Mouse (Mus musculus): ENCODE results near the gene Btn2a2. TPM values are rescaled to one million over a fixed set of nuclear protein-coding genes. Genes with fewer than 3 reads are reported as not detected.

The Btn2a2 gene
- total RNA-seq, 2 experiments from 2014 or later, result 0.65 to 1.4 TPM

GRCm38 (mm10) chr13:23462063-23462462 lies 26.6 kb downstream of the Btn2a2 start:
- no peak for TF ChIP-seq CTCF (IDR thresholded peaks at IDR 0.05)
- no peak overlapping the region for H3K4me3 ChIP-seq
- DNase-seq (ENCODE audit: extremely low spot score in 1 of 2, low spot score in 2 of 2), result no peak
- H3K27ac ChIP-seq, result no peak overlapping the region
- intact Hi-C loops (cut with DNase I), result no loop called here

DNA sequence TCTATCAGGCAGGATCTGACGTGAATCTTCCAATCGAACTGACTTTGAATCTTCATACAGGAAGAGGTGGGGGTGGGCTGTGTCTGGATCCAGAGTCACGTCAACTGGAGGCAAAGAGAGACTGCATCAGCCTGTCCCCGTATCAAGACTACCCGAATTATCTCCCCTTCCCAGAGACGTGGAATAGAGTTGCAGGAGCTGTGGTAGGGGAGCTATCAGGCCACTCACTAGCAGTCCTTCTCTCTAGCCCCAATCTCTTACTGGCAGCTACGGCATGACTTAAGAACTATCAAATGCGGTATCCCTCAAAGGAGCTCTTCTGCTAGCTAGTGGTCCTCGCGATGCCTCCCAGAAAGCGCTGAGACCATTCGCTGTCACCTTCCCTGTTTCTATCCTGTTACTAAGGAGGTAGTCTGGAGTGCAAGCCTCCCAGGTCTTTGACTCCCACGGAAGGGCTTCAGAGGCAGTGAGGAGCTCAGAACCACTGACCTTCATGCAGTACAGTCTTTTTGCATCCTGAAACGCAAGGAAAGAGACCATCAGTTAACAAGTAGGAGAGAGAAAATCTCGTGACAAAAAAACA lies 29.3 kb downstream of the Btn2a2 start:
- no peak for TF ChIP-seq CTCF (IDR thresholded peaks at IDR 0.05)
- no peak for DNase-seq (ENCODE audit: extremely low spot score in 1 of 2, low spot score in 2 of 2)
- intact Hi-C loops (cut with DNase I), result no loop called here
- no peak overlapping the region for H3K27ac ChIP-seq
- no peak overlapping the region for H3K4me3 ChIP-seq

DNA sequence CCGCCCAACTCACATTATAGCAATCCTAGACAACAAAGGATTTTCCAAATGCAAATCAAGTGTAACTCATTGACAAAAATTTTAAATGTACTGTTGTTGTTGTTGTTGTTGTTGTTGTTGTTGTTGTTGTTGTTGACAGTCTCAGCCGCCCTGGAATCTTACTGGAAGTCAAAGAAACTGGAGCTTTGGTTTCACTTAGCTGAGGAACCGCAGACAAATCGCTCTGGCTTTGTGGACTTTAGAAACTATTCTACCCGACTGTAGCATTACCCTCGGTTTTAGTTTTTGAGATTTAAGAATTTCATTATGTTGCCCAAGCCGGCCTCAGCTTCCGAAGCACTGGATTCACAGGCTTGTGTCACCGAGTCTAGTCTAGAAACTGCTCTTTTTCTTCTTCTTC lies 34.7 kb downstream of the Btn2a2 start:
- DNase-seq (ENCODE audit: extremely low spot score in 1 of 2, low spot score in 2 of 2), result no peak
- intact Hi-C loops (cut with DNase I), result loop anchor here (1.0 to 5.0 kb wide), 2 partner anchors 48 to 64 kb away; no protein-coding TSS in a partner anchor
- Histone ChIP-seq H3K27ac (no peak overlapping the region), H3K4me3 (peak overlapping the region; percentile 79)
- no peak for TF ChIP-seq CTCF (IDR thresholded peaks at IDR 0.05)

DNA sequence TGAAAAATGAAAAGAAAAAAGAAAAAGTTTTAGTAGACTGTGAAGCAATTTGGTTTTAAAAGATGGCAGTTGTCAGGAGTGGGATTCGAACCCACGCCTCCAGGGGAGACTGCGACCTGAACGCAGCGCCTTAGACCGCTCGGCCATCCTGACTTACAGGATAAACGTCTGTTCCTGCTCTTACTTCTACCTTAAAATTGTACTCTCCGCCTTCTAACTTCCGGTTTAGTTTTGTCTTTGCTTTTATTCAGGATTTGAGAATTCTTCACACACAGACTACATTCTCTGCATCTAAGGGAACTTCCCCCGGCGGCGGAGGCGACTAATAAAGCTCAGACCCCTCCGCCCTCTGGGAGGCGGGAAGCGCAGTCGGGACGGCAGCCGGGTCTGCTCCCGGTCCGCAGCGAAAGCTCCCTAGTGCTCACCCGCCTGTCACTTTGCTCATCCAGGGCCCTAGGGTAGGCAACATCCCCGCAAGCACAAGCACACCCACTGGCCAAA lies 35.2 kb downstream of the Btn2a2 start:
- Histone ChIP-seq H3K4me3 (peak overlapping the region; percentile 79), H3K27ac (no peak overlapping the region)
- no peak for TF ChIP-seq CTCF (IDR thresholded peaks at IDR 0.05)
- DNase-seq (ENCODE audit: extremely low spot score in 1 of 2, low spot score in 2 of 2), result peak; percentile 78 to 83
- intact Hi-C loops (cut with DNase I), result loop anchor here (1.0 to 5.0 kb wide), 2 partner anchors 49 to 65 kb away; no protein-coding TSS in a partner anchor

GRCm38 (mm10) chr13:23450398-23450797 lies 38.3 kb downstream of the Btn2a2 start:
- H3K27ac ChIP-seq, result peak overlapping the region; percentile 9; the same call in 1 of the 2 replicates
- peak; percentile 92 to 93 for DNase-seq (ENCODE audit: extremely low spot score in 1 of 2, low spot score in 2 of 2)
- H3K4me3 ChIP-seq, result peak overlapping the region; percentile 52
- intact Hi-C loops (cut with DNase I), result loop anchor here (5.0 kb wide), 1 partner anchor 52 kb away; no protein-coding TSS in a partner anchor
- no peak for TF ChIP-seq CTCF (IDR thresholded peaks at IDR 0.05)

DNA sequence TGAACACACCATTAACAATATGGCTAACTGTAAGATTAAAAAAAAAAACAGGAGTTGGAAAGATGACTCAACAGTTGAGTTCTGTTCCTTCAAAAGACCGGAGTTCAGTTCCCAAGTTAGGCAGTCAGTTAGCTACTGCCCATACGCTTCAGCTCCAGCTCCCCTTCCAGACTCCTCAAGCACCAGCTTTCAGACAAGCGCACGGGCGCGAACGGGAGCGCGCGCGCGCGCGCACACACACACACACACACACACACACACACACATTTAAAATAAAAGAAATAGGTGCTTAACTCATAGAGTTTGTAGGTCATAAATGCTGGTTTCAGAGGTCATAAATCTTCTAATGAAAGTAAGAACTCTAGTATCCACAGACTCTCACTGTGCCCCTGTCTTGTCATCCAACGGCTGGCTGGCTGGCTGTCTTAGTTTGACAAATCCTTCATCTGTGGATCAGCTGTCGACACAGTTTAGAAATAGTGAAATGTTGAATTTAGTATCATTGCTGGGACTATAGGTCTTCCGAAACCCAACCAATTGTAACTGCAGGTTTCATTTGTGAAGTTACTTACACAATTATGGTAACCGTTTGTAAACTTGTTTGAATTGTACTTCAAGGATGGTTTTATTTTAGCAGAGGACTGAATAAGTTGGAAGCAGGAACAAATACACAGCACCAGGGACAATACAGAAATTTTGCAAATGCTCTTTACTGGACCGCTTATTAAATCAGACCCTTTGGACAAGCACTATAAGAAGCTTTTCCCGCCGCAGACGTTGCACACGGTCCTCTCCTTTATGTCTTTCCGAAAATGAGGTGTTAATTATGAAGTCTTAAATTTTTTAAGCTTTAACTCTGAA lies 39.2 kb downstream of the Btn2a2 start:
- intact Hi-C loops (cut with DNase I), result loop anchor here (5.0 kb wide), 1 partner anchor 53 kb away; no protein-coding TSS in a partner anchor
- Histone ChIP-seq H3K27ac (no peak overlapping the region; the same call in 1 of the 2 replicates), H3K4me3 (peak overlapping the region; percentile 52)
- DNase-seq (ENCODE audit: extremely low spot score in 1 of 2, low spot score in 2 of 2), result peak; percentile 46 to 58
- no peak for TF ChIP-seq CTCF (IDR thresholded peaks at IDR 0.05)

- intact Hi-C loops (cut with DNase I), result no loop called here
- no peak for TF ChIP-seq CTCF (IDR thresholded peaks at IDR 0.05)
- H3K27ac ChIP-seq, result no peak overlapping the region
Measured at GRCm38 (mm10) chr13:23448758-23449157, 39.9 kb downstream of the Btn2a2 start.

GRCm38 (mm10) chr13:23446498-23446952 lies 42.1 kb downstream of the Btn2a2 start:
- H3K27ac ChIP-seq, result peak overlapping the region; percentile 95
- intact Hi-C loops (cut with DNase I), result loop anchor here (2.0 kb wide), 1 partner anchor 14 kb away; no protein-coding TSS in a partner anchor
- peak; percentile 86 to 92 for DNase-seq (ENCODE audit: extremely low spot score in 1 of 2, low spot score in 2 of 2)
- peak; percentile 7; the same call in 1 of the 2 replicates for TF ChIP-seq CTCF (IDR thresholded peaks at IDR 0.05)
- H3K4me3 ChIP-seq, result peak overlapping the region; percentile 67

More at GRCm38 (mm10) chr13:23448758-23449157, 39.9 kb downstream of the Btn2a2 start:
- no peak for DNase-seq (ENCODE audit: extremely low spot score in 1 of 2, low spot score in 2 of 2)
- no peak overlapping the region; the same call in 1 of the 2 replicates for H3K4me3 ChIP-seq

- Histone ChIP-seq H3K27ac (peak overlapping the region; percentile 95), H3K4me3 (peak overlapping the region; percentile 67)
- no peak for TF ChIP-seq CTCF (IDR thresholded peaks at IDR 0.05)
- peak; percentile 90 to 92 for DNase-seq (ENCODE audit: extremely low spot score in 1 of 2, low spot score in 2 of 2)
- intact Hi-C loops (cut with DNase I), result loop anchor here (2.0 kb wide), 1 partner anchor 13 kb away; no protein-coding TSS in a partner anchor
Measured at GRCm38 (mm10) chr13:23445561-23446320, 42.9 kb downstream of the Btn2a2 start.

- intact Hi-C loops (cut with DNase I), result no loop called here
- no peak for TF ChIP-seq CTCF (IDR thresholded peaks at IDR 0.05)
- Histone ChIP-seq H3K4me3 (peak overlapping the region; percentile 67), H3K27ac (peak overlapping the region; percentile 95)
- no peak for DNase-seq (ENCODE audit: extremely low spot score in 1 of 2, low spot score in 2 of 2)
Measured at GRCm38 (mm10) chr13:23445156-23445555, 43.5 kb downstream of the Btn2a2 start.

DNA sequence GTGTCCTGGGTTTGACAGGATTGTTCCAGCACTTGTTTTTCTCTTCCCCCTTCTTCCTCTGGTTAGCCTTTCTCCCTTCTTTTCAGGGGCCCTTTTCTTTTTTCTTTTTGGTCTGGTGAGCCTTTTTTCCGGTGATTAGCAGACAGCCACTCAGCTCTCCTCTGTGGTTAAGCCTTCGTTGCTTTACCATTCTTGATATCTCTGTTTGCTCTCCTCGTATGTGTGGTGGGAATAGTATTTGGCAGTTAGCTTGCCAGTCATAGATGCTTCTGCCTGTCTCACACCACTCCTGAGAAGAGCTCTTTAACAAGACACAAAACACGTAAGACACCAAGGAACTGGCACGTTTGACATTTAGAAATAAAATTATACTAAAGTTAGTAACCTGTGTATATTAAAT lies 44.2 kb downstream of the Btn2a2 start:
- Histone ChIP-seq H3K27ac (peak overlapping the region; percentile 95), H3K4me3 (peak overlapping the region; percentile 67)
- intact Hi-C loops (cut with DNase I), result no loop called here
- DNase-seq (ENCODE audit: extremely low spot score in 1 of 2, low spot score in 2 of 2), result no peak
- no peak for TF ChIP-seq CTCF (IDR thresholded peaks at IDR 0.05)
